Mouse (Mus musculus): ENCODE data around the gene Plcb3. TPM values are rescaled to one million over a fixed set of nuclear protein-coding genes. Genes with fewer than 3 reads are reported as not detected.

Gene Plcb3
- total RNA-seq (2021) = 10 to 100 TPM in 1 of 2 experiments, 1 to 10 TPM in 1; 9.8 to 10.4 TPM
- long read RNA-seq, experiment 1, full-length matches to known transcripts = 4 of 13 reads
- long read RNA-seq, experiment 1, partial matches to known transcripts = 6 of 13 reads
- long read RNA-seq, experiment 1, other reads (novel, unspliced or antisense) = 3 of 13 reads
- long read RNA-seq, experiment 2, full-length matches to known transcripts = 11 of 19 reads
- long read RNA-seq, experiment 2, partial matches to known transcripts = 1 of 19 reads
- long read RNA-seq, experiment 2, other reads (novel, unspliced or antisense) = 7 of 19 reads

GRCm38 (mm10) chr19:6975537-6976521 lies at the start of gene Plcb3:
Plcb3 (minus strand) TSS chr19:6976470.
- peak; percentile 89 for DNase-seq

- no peak for DNase-seq
These were observed 44.0 kb upstream of the Plcb3 start for GRCm38 (mm10) chr19:7020224-7020641.

GRCm38 (mm10) chr19:7019191-7019590 lies 42.9 kb upstream of the Plcb3 start, which contains the start of gene Fermt3:
Fermt3 (minus strand) TSS chr19:7019469.
- peak; percentile 53 for DNase-seq

- no peak for DNase-seq
These were observed 42.3 kb upstream of the Plcb3 start for GRCm38 (mm10) chr19:7018546-7018945.

- DNase-seq = no peak
These were observed 41.5 kb upstream of the Plcb3 start for GRCm38 (mm10) chr19:7017541-7018457.

GRCm38 (mm10) chr19:7014481-7015135 lies 38.3 kb upstream of the Plcb3 start:
- DNase-seq = no peak

- DNase-seq = no peak
These were observed 37.7 kb upstream of the Plcb3 start for GRCm38 (mm10) chr19:7013984-7014383.

- no peak for DNase-seq
These were observed 36.2 kb upstream of the Plcb3 start for GRCm38 (mm10) chr19:7012426-7012825.

GRCm38 (mm10) chr19:7006892-7007593 lies 30.8 kb upstream of the Plcb3 start:
- DNase-seq = no peak

- DNase-seq = no peak
These were observed 23.2 kb upstream of the Plcb3 start for GRCm38 (mm10) chr19:6999360-7000063.

- DNase-seq = no peak
These were observed 21.5 kb upstream of the Plcb3 start for GRCm38 (mm10) chr19:6997721-6998290.

- peak; percentile 88 for DNase-seq
These were observed 19.7 kb upstream of the Plcb3 start, which contains the start of the genes Nudt22 and Trpt1 for GRCm38 (mm10) chr19:6996006-6996405. Nudt22 (minus strand) TSS chr19:6996117. Trpt1 (plus strand) TSS chr19:6996131.

GRCm38 (mm10) chr19:6995255-6995991 lies 19.2 kb upstream of the Plcb3 start:
- no peak for DNase-seq

GRCm38 (mm10) chr19:6994489-6994888 lies 18.2 kb upstream of the Plcb3 start:
- DNase-seq = no peak

- DNase-seq = no peak
These were observed 17.7 kb upstream of the Plcb3 start for GRCm38 (mm10) chr19:6994002-6994401.

GRCm38 (mm10) chr19:6993011-6993770 lies 16.9 kb upstream of the Plcb3 start:
- DNase-seq = no peak

- peak; percentile 95 for DNase-seq
These were observed 16.0 kb upstream of the Plcb3 start, which contains the start of gene Dnajc4 for GRCm38 (mm10) chr19:6992011-6992858. Dnajc4 (minus strand) TSS chr19:6992572.

Data from gastrocnemius, postnatal 25 days (tissue).